Mouse (Mus musculus): ENCODE measurements at regions not wholly inside any gene's neighbourhood (a gene's known extent, or its start where the extent isn't known, plus 50 kb on each side); places are given as distances from the start of the nearest gene placed in this dataset.
A peak's percentile ranks its signal among the peaks of the same experiment; 100 is the strongest.

DNA sequence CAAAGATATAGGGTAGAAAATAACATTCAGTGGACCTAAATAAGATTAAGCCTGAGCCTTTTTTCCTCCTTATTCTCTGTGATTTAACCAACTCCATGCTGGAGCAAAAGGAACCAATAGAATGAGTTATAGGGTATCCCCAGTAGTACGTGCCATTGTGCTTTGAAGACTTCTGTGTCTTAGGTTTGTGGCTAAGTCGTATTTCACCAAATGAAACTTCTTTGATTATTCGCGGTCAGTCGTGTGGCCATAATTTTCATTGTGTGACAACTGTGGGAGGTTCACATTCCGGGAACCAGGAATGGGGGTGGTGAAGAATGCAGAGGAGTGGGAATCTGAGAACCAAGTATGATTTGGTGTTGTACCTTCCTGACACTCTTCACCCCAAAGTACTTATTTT is 535.6 kb upstream of the Pkn2 start:
- DNase-seq (ENCODE audit: low spot score in 2 of 2): no peak

- DNase-seq (ENCODE audit: low spot score in 2 of 2): no peak
Measured at GRCm38 (mm10) chr3:143411655-143412054, 529.9 kb upstream of the Pkn2 start.

- no peak for DNase-seq (ENCODE audit: low spot score in 2 of 2)
Measured at GRCm38 (mm10) chr3:143398966-143399365, 517.2 kb upstream of the Pkn2 start.

- peak; percentile 55 to 71 for DNase-seq (ENCODE audit: low spot score in 2 of 2)
Measured at GRCm38 (mm10) chr3:143384357-143384756, 502.6 kb upstream of the Pkn2 start.

DNA sequence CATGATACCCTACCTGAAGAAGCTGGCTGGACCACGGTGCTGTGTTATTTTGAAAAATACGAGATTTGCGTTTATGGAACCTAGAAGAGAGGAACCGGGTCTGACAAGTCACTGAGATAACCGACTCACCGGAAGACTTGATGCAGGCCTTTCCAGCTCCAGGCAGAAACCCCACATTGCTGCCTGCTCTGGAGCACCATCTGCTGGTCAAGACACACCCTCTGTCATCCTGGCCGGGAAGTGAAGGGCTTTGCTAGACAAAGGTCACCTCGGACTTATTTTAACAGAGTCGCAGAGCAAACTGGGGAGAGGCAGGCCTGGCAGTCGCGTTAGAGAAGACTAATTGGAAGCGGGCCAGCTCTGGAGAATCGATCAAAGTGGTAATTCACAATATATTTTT is 497.4 kb upstream of the Pkn2 start:
- peak; percentile 68 to 74 for DNase-seq (ENCODE audit: low spot score in 2 of 2)

DNA sequence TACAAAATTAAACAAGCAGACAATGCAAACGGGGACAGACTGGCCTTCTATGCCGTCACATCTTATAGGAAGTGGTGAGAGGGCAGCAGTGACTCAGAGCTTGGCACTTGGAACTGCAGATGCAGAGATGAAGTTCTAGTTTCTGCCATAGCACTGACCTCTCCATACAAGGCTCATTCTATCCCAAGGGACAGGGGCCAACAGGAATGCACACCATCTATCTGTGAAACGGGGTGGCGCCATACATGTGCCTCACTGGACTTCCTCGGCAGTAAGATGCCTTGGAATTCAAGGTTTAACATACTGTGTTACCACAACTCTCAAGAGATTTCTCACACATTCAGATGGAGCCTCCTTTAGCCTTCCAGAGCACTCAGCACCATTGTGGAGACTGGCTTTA is 495.6 kb upstream of the Pkn2 start:
- no peak for DNase-seq (ENCODE audit: low spot score in 2 of 2)

GRCm38 (mm10) chr3:143375527-143376061 is 493.8 kb upstream of the Pkn2 start:
- DNase-seq (ENCODE audit: low spot score in 2 of 2): no peak

GRCm38 (mm10) chr3:143373501-143373900 is 491.7 kb upstream of the Pkn2 start:
- no peak for DNase-seq (ENCODE audit: low spot score in 2 of 2)

GRCm38 (mm10) chr3:143369002-143369401 is 487.2 kb upstream of the Pkn2 start:
- DNase-seq (ENCODE audit: low spot score in 2 of 2): no peak

DNA sequence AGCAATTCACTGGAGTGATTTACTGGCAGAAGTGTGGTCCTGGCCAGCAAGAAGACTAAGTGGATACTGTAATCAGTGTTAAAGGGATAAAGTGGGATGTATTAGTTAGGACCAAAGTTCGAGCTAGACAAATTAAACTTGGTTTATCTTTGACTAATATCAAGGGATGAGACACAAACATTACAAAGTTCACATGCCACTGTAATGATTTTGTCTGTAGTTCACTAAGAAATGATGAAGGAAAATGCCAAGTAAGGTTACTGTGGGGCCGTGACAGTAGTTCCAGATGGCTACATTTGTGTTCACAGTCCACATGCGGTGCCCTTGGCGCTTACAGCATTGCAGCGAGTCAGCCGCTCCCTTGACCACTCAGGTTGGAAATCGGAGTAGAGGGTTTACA is 458.2 kb upstream of the Pkn2 start:
- no peak for DNase-seq (ENCODE audit: low spot score in 2 of 2)

DNA sequence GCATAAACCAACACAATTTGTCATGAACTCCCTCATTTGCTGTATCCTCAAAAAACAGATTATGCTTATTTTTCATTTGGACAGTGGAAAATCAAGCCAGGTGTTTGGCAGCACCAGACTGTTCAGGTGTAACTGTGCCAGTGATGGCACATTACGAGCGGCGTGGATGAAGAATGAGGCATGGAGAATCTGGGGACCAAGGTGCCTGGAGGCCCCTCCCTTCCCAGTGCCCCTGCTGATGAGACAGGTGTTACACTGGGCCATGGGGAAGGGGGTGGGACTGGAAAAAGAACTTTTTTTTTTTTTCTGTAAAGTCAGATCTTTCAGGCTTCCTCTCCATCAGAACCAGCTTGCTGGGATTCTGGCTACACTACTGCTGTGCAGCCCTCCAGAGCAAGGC is 451.5 kb upstream of the Pkn2 start:
- no peak for DNase-seq (ENCODE audit: low spot score in 2 of 2)

- DNase-seq (ENCODE audit: low spot score in 2 of 2): no peak
Measured at GRCm38 (mm10) chr3:143328521-143328920, 446.7 kb upstream of the Pkn2 start.

DNA sequence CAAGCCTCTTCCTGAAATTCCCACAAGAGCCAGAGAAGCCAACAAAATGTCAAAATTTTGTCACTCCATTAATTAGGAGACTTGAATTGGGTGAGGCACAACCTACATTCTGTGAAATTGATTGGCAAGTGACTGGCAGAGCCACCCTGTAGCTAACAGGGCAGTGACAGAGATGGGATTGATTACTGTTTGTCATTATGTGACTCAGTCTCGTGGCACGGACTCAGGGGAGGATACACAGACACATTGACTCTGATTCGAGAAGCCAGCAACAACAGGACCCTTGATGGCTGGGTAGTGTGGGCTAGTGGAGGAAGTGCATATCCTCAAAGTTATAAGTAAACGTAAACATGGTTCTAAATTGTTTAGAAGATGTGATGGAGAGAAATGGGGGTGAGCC is 445.8 kb upstream of the Pkn2 start:
- DNase-seq (ENCODE audit: low spot score in 2 of 2): no peak

GRCm38 (mm10) chr3:143316457-143316856 is 434.7 kb upstream of the Pkn2 start:
- peak; percentile 73 to 87 for DNase-seq (ENCODE audit: low spot score in 2 of 2)

- peak; percentile 34 to 50 for DNase-seq (ENCODE audit: low spot score in 2 of 2)
Measured at GRCm38 (mm10) chr3:143291793-143292192, 410.0 kb upstream of the Pkn2 start.

- peak; percentile 38 to 53 for DNase-seq (ENCODE audit: low spot score in 2 of 2)
Measured at GRCm38 (mm10) chr3:143264132-143264531, 382.3 kb upstream of the Pkn2 start.

DNA sequence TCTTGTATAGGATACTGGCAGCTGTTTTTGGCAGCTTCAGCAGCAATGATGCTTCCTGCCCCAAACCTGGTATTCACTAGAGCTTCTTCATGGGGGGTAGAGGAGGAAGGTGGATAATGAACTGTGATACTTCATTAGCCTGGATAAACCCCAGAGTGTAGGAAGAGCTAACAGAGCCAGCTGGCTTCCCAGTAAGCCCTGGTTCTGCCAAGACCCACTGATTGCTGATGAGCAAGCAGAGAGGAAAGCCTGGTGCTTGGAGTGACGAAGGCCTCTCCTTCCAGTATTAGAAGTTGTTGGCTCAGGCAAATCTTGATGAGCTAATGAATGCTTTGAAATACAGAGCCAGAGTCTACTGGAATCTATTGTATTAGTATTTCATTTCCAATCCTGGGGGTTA is 370.8 kb upstream of the Pkn2 start:
- DNase-seq (ENCODE audit: low spot score in 2 of 2): no peak

GRCm38 (mm10) chr3:143252008-143252407 is 370.2 kb upstream of the Pkn2 start:
- no peak for DNase-seq (ENCODE audit: low spot score in 2 of 2)

DNA sequence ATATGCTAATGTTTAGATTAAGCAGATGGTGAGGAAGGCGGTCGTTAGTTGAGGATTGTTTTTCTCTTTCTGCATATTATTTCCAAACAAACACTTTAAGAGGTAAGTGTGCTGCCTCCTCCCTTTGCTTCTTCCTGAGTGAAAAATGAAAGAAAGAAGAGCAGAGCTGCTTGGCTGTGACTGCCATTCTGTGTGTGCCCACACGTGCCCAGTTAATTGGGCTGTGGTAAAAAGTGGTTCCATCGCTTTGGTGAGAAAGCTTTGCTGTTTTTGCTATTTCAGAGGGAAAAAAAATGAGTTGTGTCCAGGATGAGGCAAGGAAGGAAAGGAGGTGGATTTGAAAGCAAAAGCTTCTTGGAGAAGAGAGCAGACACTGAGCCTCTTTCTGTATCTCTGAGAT is 360.9 kb upstream of the Pkn2 start:
- peak in 1 of 2 experiments; percentile 32 for DNase-seq (ENCODE audit: low spot score in 2 of 2)

- peak; percentile 60 to 62 for DNase-seq (ENCODE audit: low spot score in 2 of 2)
Measured at GRCm38 (mm10) chr3:143240545-143241383, 359.0 kb upstream of the Pkn2 start.

DNA sequence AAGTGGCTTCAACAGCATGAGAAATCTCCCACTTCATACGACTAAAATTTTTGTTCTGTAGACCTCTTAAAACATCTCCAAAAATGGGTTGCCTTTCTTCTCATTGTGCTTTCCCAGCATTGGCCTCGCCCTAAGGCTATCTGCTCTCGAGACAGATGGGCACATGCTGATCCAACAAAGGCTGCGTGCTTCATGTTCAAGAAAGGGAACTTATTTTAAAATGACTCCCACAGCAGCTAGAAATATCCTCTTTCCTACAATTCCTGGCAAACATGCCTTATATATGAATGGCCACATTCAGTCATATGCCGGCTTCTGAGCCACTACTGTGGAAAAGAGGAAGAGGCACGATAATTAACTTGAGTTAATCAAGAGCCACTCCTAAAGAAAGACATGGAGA is 356.7 kb upstream of the Pkn2 start:
- DNase-seq (ENCODE audit: low spot score in 2 of 2): peak; percentile 36 to 62

DNA sequence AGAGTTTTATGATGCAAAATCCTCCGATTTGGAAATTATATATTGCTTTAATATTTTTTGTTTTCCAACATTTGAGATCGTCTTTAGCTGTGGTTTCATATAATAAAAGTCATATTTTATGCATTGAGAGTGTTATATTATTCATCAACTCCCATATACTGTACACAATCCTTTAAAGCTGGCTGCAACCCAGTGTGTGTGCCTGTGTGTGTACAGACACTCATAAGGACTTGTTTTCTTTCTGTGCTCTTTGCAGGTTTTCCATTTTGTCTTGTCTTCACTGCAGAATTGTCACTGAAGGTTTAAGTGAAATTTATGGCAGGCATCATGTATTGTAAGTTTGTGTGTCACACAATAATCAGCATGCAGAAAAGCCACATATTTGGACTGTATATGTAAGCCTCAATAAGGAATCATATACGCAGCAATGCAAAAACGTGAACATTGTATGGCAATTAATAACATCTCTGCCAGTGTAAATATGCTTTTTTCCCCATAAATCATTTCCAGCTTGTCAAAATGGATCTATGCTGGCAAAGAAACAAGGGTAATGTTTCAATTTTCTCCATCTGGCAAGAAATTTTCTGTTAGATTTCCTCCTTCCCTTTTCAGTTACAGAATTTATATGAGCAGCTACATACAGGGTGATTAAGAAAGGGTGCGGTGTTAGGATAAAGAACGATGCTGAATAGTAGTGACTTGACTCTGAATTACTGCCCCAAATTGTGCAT is 342.4 kb upstream of the Pkn2 start:
- DNase-seq (ENCODE audit: low spot score in 2 of 2): no peak
